In genomic region chr17:3337525-3337888, GRCm38 (mm10) we compare ENCODE assay signal across 16 mouse cellular contexts. TPM values are rescaled to one million over a fixed set of nuclear protein-coding genes. Genes with fewer than 3 reads are reported as not detected.
DNase-seq lines count a peak whose midpoint lies in the region; ATAC-seq and TF ChIP-seq lines count a peak whose summit lies in the region.
"Had no signal": no experiment of that assay in that cellular context is flagged by ENCODE, and none has a peak within 500 bp of the region (broad histone marks: within the 10 kb centered on the region; RNA-seq: fewer than 3 reads in every experiment).

No protein-coding gene starts in this region.

- no peak for DNase-seq in forebrain, embryonic 14.5 days (ENCODE audit: low spot score)
- no peak for DNase-seq in forebrain, embryonic 10.5 days (ENCODE audit: extremely low spot score, low spot score)
- peak; percentile 22 for DNase-seq in kidney, postnatal 0 days (ENCODE audit: low spot score)
- DNase-seq in kidney, postnatal 36 days: no peak
- no peak for DNase-seq in right cerebral cortex, adult 18-20 months
- DNase-seq: heart, postnatal 36 days; kidney, postnatal 25 days; lung, postnatal 4 days; thymus, postnatal 14 days had no signal

- H3K9ac ChIP-seq in forebrain, embryonic 14.5 days (ENCODE audit: low read length): no peak overlapping the region
- no peak overlapping the region for H3K9ac ChIP-seq in kidney, postnatal 0 days (ENCODE audit: low read depth, low read length)
- H3K9ac ChIP-seq in limb, embryonic 15.5 days: no peak overlapping the region
- H3K9ac ChIP-seq: heart, embryonic 12.5 days had no signal

- no peak for TF ChIP-seq POLR2A in embryonic fibroblast, embryonic 13.5 days (IDR thresholded peaks at IDR 0.05; ENCODE audit: low read depth, low read length)

- H3K4me1 ChIP-seq in forebrain, embryonic 14.5 days (ENCODE audit: control insufficient read depth, insufficient read depth, low read length): peaks cover 20% of the 10 kb centered on the region
- peaks cover 5% of the 10 kb centered on the region; the same call in 1 of the 2 replicates for H3K4me1 ChIP-seq in forebrain, embryonic 10.5 days
- 0 out of 2 replicates have a peak, but pooled peaks cover 4% of the 10 kb centered on the region for H3K4me1 ChIP-seq in kidney, postnatal 0 days (replicated peaks; ENCODE audit: insufficient read depth, low read length)
- peaks cover 30% of the 10 kb centered on the region for H3K4me1 ChIP-seq in embryonic fibroblast, embryonic 13.5 days (ENCODE audit: control insufficient read depth, insufficient read depth, low read length)
- peaks cover 52% of the 10 kb centered on the region for H3K4me1 ChIP-seq in limb, embryonic 15.5 days
- H3K4me1 ChIP-seq: heart, embryonic 12.5 days had no signal

- WGBS in forebrain, embryonic 14.5 days: 80% methylated on average over 4 of the region's 4 CpGs
- WGBS in forebrain, embryonic 10.5 days: 81% methylated on average over 4 of the region's 4 CpGs
- 26% methylated on average over 4 of the region's 4 CpGs for WGBS in kidney, postnatal 0 days
- 44% methylated on average over 4 of the region's 4 CpGs for WGBS in limb, embryonic 15.5 days

- H3K4me2 ChIP-seq in forebrain, embryonic 14.5 days (ENCODE audit: low read length): no peak overlapping the region
- H3K4me2 ChIP-seq in kidney, postnatal 0 days (ENCODE audit: low read length): no peak overlapping the region
- no peak overlapping the region for H3K4me2 ChIP-seq in limb, embryonic 15.5 days
- H3K4me2 ChIP-seq: heart, embryonic 12.5 days had no signal

- H3K9me3 ChIP-seq in forebrain, embryonic 14.5 days (replicated peaks; ENCODE audit: control insufficient read depth, low read length): no peaks in the 10 kb centered on the region
- no peaks in the 10 kb centered on the region for H3K9me3 ChIP-seq in forebrain, embryonic 10.5 days
- no peaks in the 10 kb centered on the region for H3K9me3 ChIP-seq in kidney, postnatal 0 days (replicated peaks; ENCODE audit: low read length)
- no peaks in the 10 kb centered on the region for H3K9me3 ChIP-seq in limb, embryonic 15.5 days
- H3K9me3 ChIP-seq: heart, embryonic 12.5 days; midbrain, embryonic 10.5 days had no signal

- no peak for ATAC-seq in forebrain, embryonic 14.5 days
- no peak for ATAC-seq in kidney, postnatal 0 days (replicated peaks; ENCODE audit: low FRiP score, low read depth)
- no peak for ATAC-seq in limb, embryonic 15.5 days (ENCODE audit: insufficient number of reproducible peaks, low FRiP score, low TSS enrichment, low read depth)
- ATAC-seq: intestine, embryonic 16.5 days had no signal

- H3K27me3 ChIP-seq in forebrain, embryonic 14.5 days (replicated peaks; ENCODE audit: control insufficient read depth, insufficient read depth, low read length): no peaks in the 10 kb centered on the region
- H3K27me3 ChIP-seq in forebrain, embryonic 10.5 days (ENCODE audit: poor library complexity, severe bottlenecking): no peaks in the 10 kb centered on the region
- H3K27me3 ChIP-seq in kidney, postnatal 0 days (ENCODE audit: insufficient read depth, low read length): no peaks in the 10 kb centered on the region
- H3K27me3 ChIP-seq in limb, embryonic 15.5 days: no peaks in the 10 kb centered on the region
- H3K27me3 ChIP-seq: CH12.LX; heart, embryonic 12.5 days had no signal

- no peak for TF ChIP-seq CTCF in kidney, postnatal 0 days (IDR thresholded peaks at IDR 0.05; ENCODE audit: low read depth)
- no peak for TF ChIP-seq CTCF in embryonic fibroblast, embryonic 13.5 days (IDR thresholded peaks at IDR 0.05; ENCODE audit: borderline replicate concordance, insufficient read depth, low read length)

- no peak overlapping the region for H3K4me3 ChIP-seq in forebrain, embryonic 14.5 days (ENCODE audit: low read depth, low read length)
- no peak overlapping the region for H3K4me3 ChIP-seq in forebrain, embryonic 10.5 days
- H3K4me3 ChIP-seq in kidney, postnatal 0 days (replicated peaks; ENCODE audit: low read depth, low read length): no peak overlapping the region
- H3K4me3 ChIP-seq in embryonic fibroblast, embryonic 13.5 days (ENCODE audit: insufficient read depth, low read length): no peak overlapping the region
- no peak overlapping the region for H3K4me3 ChIP-seq in limb, embryonic 15.5 days
- H3K4me3 ChIP-seq: heart, embryonic 12.5 days; midbrain, embryonic 10.5 days had no signal

- peak overlapping the region; percentile 31; the same call in 1 of the 2 replicates for H3K27ac ChIP-seq in forebrain, embryonic 14.5 days (ENCODE audit: low read depth, low read length)
- H3K27ac ChIP-seq in forebrain, embryonic 10.5 days: no peak overlapping the region
- 0 out of 2 replicates have a peak overlapping the region, but pooled peaks have one; percentile 19 for H3K27ac ChIP-seq in kidney, postnatal 0 days
- H3K27ac ChIP-seq in embryonic fibroblast, embryonic 13.5 days (ENCODE audit: insufficient read depth, low read length): peak overlapping the region; percentile 87
- peak overlapping the region; percentile 66 for H3K27ac ChIP-seq in limb, embryonic 15.5 days
- H3K27ac ChIP-seq: midbrain, embryonic 10.5 days; stomach, postnatal 0 days had no signal

- no peaks in the 10 kb centered on the region for H3K36me3 ChIP-seq in forebrain, embryonic 14.5 days (ENCODE audit: control insufficient read depth, insufficient read depth, low read length)
- H3K36me3 ChIP-seq in forebrain, embryonic 10.5 days (replicated peaks): no peaks in the 10 kb centered on the region
- no peaks in the 10 kb centered on the region for H3K36me3 ChIP-seq in kidney, postnatal 0 days (ENCODE audit: insufficient read depth, low read length)
- H3K36me3 ChIP-seq in limb, embryonic 15.5 days: no peaks in the 10 kb centered on the region
- H3K36me3 ChIP-seq: heart, embryonic 12.5 days; midbrain, embryonic 10.5 days had no signal

RNA-seq across cellular contexts. Expression of gene Tiam2, which starts 11.1 kb away (rescaled TPM):
- polyA plus RNA-seq in forebrain, embryonic 14.5 days (2014; fragmentation: Nextera tagmentation; extraction: Ambion mirVana): 81.3 and 106 TPM in 2 replicates
- polyA plus RNA-seq in forebrain, embryonic 10.5 days (2016; fragmentation: Nextera tagmentation; extraction: Ambion mirVana): 4.4 and 5.3 TPM in 2 replicates
- 3.2 and 3.3 TPM in 2 replicates for polyA plus RNA-seq in kidney, postnatal 0 days (2015; fragmentation: Nextera tagmentation; extraction: Ambion mirVana)
- 16.7 and 22.1 TPM in 2 replicates for polyA plus RNA-seq in embryonic fibroblast, embryonic 13.5 days (2011; ENCODE audit: insufficient read length, low read depth, missing spikeins)
- 17.8 and 19.2 TPM in 2 replicates for polyA plus RNA-seq in limb, embryonic 15.5 days (2015; fragmentation: Nextera tagmentation; extraction: Ambion mirVana)
